In genomic region chr13:40605686-40606404, GRCm38 (mm10) we compare ENCODE assay signal across 8 mouse cellular contexts.
DNase-seq lines count a peak whose midpoint lies in the region; ATAC-seq lines count a peak whose summit lies in the region.

No protein-coding gene starts in this region.

- no peaks in the 10 kb centered on the region for H3K36me3 ChIP-seq in kidney, embryonic 16.5 days (ENCODE audit: insufficient read depth, low read length)
- no peaks in the 10 kb centered on the region for H3K36me3 ChIP-seq in midbrain, embryonic 14.5 days (ENCODE audit: control insufficient read depth, insufficient read depth, low read length)

- peak overlapping the region; percentile 43 for H3K4me3 ChIP-seq in kidney, embryonic 16.5 days (ENCODE audit: low read length)
- H3K4me3 ChIP-seq in midbrain, embryonic 14.5 days (replicated peaks; ENCODE audit: low read depth, low read length): peak overlapping the region; percentile 35

- no peaks in the 10 kb centered on the region for H3K9me3 ChIP-seq in kidney, embryonic 16.5 days (ENCODE audit: low read length)
- H3K9me3 ChIP-seq in midbrain, embryonic 14.5 days (ENCODE audit: control insufficient read depth, low read length): no peaks in the 10 kb centered on the region

- no peaks in the 10 kb centered on the region for H3K27me3 ChIP-seq in kidney, embryonic 16.5 days (ENCODE audit: insufficient read depth, low read length)
- H3K27me3 ChIP-seq in midbrain, embryonic 14.5 days (ENCODE audit: control insufficient read depth, insufficient read depth, low read length): no peaks in the 10 kb centered on the region

- no peak overlapping the region for H3K27ac ChIP-seq in kidney, embryonic 16.5 days (ENCODE audit: low read length)
- H3K27ac ChIP-seq in midbrain, embryonic 14.5 days (replicated peaks; ENCODE audit: low read depth, low read length): peak overlapping the region; percentile 61; the same call in 1 of the 2 replicates

- H3K9ac ChIP-seq in kidney, embryonic 16.5 days (replicated peaks; ENCODE audit: low read length): peak overlapping the region; percentile 63
- H3K9ac ChIP-seq in midbrain, embryonic 14.5 days (replicated peaks; ENCODE audit: low read length): peak overlapping the region; percentile 47; the same call in 1 of the 2 replicates

- 0 out of 2 replicates have a peak, but pooled peaks have one; percentile 64 for ATAC-seq in kidney, embryonic 16.5 days (ENCODE audit: low FRiP score, low TSS enrichment)
- peak; percentile 25; the same call in 1 of the 2 replicates for ATAC-seq in midbrain, embryonic 14.5 days (ENCODE audit: low FRiP score, low TSS enrichment)

- H3K4me1 ChIP-seq in kidney, embryonic 16.5 days (ENCODE audit: insufficient read depth, low read length): peaks cover 13% of the 10 kb centered on the region
- H3K4me1 ChIP-seq in midbrain, embryonic 14.5 days (ENCODE audit: control insufficient read depth, insufficient read depth, low read length): no peaks in the 10 kb centered on the region

- DNase-seq in kidney, postnatal 4 days: no peak
- DNase-seq in adrenal gland, postnatal 14 days: peak; percentile 69
- peak; percentile 19 for DNase-seq in gonadal fat pad, adult 2 months (ENCODE audit: low read depth)
- no peak for DNase-seq in midbrain, embryonic 14.5 days
- DNase-seq in layer of hippocampus, adult 9-10 months (ENCODE audit: low spot score): no peak
- DNase-seq in frontal cortex, postnatal 36 days (ENCODE audit: low spot score in 2 of 2): no peak
- DNase-seq in spleen, postnatal 36 days (ENCODE audit: low spot score in 2 of 2): no peak

- 44% methylated on average over 16 of the region's 16 CpGs for WGBS in kidney, embryonic 16.5 days
- WGBS in midbrain, embryonic 14.5 days: 51% methylated on average over 16 of the region's 16 CpGs

- H3K4me2 ChIP-seq in kidney, embryonic 16.5 days (replicated peaks; ENCODE audit: low read depth, low read length): peak overlapping the region; percentile 65
- peak overlapping the region; percentile 61 for H3K4me2 ChIP-seq in midbrain, embryonic 14.5 days (ENCODE audit: low read length)

Comparison
In these comparisons a context has a peak if more than half of its experiments do, and no peak if none do; other contexts are left out.
1. DNase-seq: peak in adrenal gland, postnatal 14 days (single experiment) and gonadal fat pad, adult 2 months (single experiment); none in kidney, postnatal 4 days (0 of 2), midbrain, embryonic 14.5 days (single experiment), layer of hippocampus, adult 9-10 months (single experiment), frontal cortex, postnatal 36 days (0 of 2) and spleen, postnatal 36 days (0 of 2).